Mouse (Mus musculus): ENCODE data around the gene Olfr411. TPM values are rescaled to one million over a fixed set of nuclear protein-coding genes. Genes with fewer than 3 reads are reported as not detected.

Gene Olfr411
- polyA plus RNA-seq, 2 experiments, result not detected

DNA sequence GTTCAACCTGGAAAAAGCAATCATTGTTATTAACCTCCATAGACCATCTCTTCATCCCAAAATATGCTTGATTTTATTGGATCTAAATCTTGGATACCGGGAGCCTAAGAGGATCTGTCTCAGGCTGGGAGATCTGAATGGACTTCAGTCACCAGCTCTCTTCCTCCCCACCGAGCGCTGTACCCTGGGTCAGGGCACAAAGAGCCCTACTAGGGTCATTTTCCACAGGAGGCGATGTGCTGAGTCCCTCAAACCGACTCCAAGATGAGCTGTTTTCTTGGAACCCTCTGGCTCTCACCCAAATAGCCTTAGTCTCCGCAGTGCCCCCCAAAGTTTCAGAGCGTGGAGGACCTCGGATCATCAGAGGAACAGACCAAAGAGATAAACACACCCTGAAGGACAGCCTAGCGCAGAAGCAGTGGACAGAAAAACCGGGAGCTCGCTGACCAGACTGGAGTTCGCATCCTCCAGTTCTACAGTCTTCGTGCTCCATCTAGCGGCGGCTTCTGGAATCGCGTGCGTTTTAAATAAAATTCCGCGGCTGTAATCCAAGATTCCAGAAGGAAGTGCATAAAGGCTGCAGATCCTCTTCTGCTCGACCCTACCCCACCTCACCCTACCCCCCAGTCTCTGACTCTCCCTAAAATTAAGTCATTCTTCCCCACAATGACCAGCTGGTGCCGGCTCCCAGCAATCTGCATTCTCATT, 19.1 kb upstream of the Olfr411 start:
- Histone ChIP-seq H3K9ac (replicated peaks) (no peak overlapping the region), H3K4me2 (ENCODE audit: low read depth) (no peak overlapping the region), H3K36me3 (replicated peaks; ENCODE audit: control insufficient read depth, insufficient read depth, low read depth) (no peaks in the 10 kb centered on the region), H3K4me3 (ENCODE audit: insufficient read depth in 1 of 2, low read depth in 2 of 2, low read length in 2 of 2) (no peak overlapping the region), H3K9me3 (ENCODE audit: control insufficient read depth, low read length) (no peaks in the 10 kb centered on the region), H3K27me3 (ENCODE audit: control insufficient read depth, insufficient read depth, low read length) (peaks cover 3% of the 10 kb centered on the region; the same call in 1 of the 2 replicates), H3K27ac (no peak overlapping the region), H3K4me1 (replicated peaks; ENCODE audit: control insufficient read depth in 2 of 2, insufficient read depth in 2 of 2, low read length in 1 of 2) (no peaks in the 10 kb centered on the region)
- WGBS (ENCODE audit: insufficient replicate concordance), result 12% methylated on average over 22 of the region's 22 CpGs
- TF ChIP-seq CTCF (IDR thresholded peaks at IDR 0.05; ENCODE audit: low read depth) (peak; percentile 82), EP300 (IDR thresholded peaks at IDR 0.05; ENCODE audit: low read depth) (no peak)
- no peak for ATAC-seq (ENCODE audit: insufficient read depth)
- peak; percentile 17 to 42 (median 41) for DNase-seq (ENCODE audit: low read depth in 3 of 3, low spot score in 3 of 3)

DNA sequence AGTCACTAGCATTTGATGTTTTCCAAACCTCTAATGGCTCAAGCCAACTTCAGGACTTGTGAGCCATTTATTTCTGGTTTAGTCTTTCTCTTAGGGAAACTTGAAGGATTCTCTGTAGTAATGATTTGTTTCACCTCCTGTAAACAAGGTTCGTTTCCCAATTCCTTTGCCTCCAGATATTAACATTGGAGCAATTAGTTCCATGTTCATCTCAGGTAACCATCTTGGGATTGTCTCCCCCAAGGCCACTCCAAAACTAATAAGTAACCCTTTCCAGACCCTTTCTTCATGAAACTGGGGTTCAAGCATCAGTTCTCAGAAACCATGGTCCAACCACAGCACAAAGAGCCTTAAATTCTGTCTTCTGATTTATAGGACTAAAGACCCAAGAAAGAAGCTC, 9.3 kb upstream of the Olfr411 start, which contains the start of gene Olfr412:
Gene Olfr412, plus strand, starts transcription at position 301 of the 400 bp plus-strand sequence.
- H3K4me1 ChIP-seq (replicated peaks; ENCODE audit: control insufficient read depth in 2 of 2, insufficient read depth in 2 of 2, low read length in 1 of 2), result no peaks in the 10 kb centered on the region
- ATAC-seq (ENCODE audit: insufficient read depth) (no peak), DNase-seq (ENCODE audit: low read depth in 3 of 3, low spot score in 3 of 3) (no peak)
- H3K9ac ChIP-seq (replicated peaks), result no peak within 1 kb of the TSS
- TF ChIP-seq CTCF (IDR thresholded peaks at IDR 0.05; ENCODE audit: low read depth) (no peak), EP300 (IDR thresholded peaks at IDR 0.05; ENCODE audit: low read depth) (no peak)
- H3K4me2 ChIP-seq (ENCODE audit: low read depth), result no peak within 1 kb of the TSS
- H3K27me3 ChIP-seq (ENCODE audit: control insufficient read depth, insufficient read depth, low read length), result no peaks in the 10 kb centered on the region
- H3K27ac ChIP-seq, result no peak within 1 kb of the TSS
- H3K36me3 ChIP-seq (replicated peaks; ENCODE audit: control insufficient read depth, insufficient read depth, low read depth), result no peaks in the 10 kb centered on the region
- H3K4me3 ChIP-seq (ENCODE audit: insufficient read depth in 1 of 2, low read depth in 2 of 2, low read length in 2 of 2), result no peak within 1 kb of the TSS
- no peaks in the 10 kb centered on the region for H3K9me3 ChIP-seq (ENCODE audit: control insufficient read depth, low read length)
- WGBS (ENCODE audit: insufficient replicate concordance), result 36% methylated on average over 1 of the region's 1 CpGs

DNA sequence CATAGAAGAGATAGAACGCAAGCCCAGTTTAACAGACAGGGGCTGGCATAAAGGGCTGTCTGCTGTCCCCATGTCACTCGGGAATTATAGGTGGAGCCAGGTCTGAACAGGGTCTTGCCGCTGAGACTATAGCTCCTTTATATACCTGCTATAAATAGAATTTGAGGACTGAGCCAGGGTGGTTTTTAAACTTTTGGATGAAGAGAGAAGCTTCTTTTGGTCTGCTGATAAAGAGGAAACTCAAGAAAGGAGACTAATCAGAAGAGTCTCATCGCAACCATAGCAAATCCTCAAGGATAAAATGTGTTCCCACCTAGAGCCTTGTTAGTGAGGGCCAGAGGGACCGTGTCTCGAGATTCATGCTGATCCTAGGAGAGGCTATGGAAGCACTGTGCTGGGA, 14.5 kb downstream of the Olfr411 start, which contains the start of gene Olfr410:
Gene Olfr410, minus strand, starts transcription at position 101 of the 400 bp plus-strand sequence.
- Histone ChIP-seq H3K9ac (replicated peaks) (no peak within 1 kb of the TSS), H3K4me1 (replicated peaks; ENCODE audit: control insufficient read depth in 2 of 2, insufficient read depth in 2 of 2, low read length in 1 of 2) (no peaks in the 10 kb centered on the region), H3K4me3 (ENCODE audit: insufficient read depth in 1 of 2, low read depth in 2 of 2, low read length in 2 of 2) (no peak within 1 kb of the TSS), H3K27ac (no peak within 1 kb of the TSS), H3K36me3 (replicated peaks; ENCODE audit: control insufficient read depth, insufficient read depth, low read depth) (no peaks in the 10 kb centered on the region), H3K4me2 (ENCODE audit: low read depth) (no peak within 1 kb of the TSS), H3K9me3 (ENCODE audit: control insufficient read depth, low read length) (no peaks in the 10 kb centered on the region), H3K27me3 (ENCODE audit: control insufficient read depth, insufficient read depth, low read length) (no peaks in the 10 kb centered on the region)
- DNase-seq (ENCODE audit: low read depth in 3 of 3, low spot score in 3 of 3) (no peak), ATAC-seq (ENCODE audit: insufficient read depth) (no peak)
- TF ChIP-seq EP300 (IDR thresholded peaks at IDR 0.05; ENCODE audit: low read depth) (no peak), CTCF (IDR thresholded peaks at IDR 0.05; ENCODE audit: low read depth) (no peak)
- WGBS (ENCODE audit: insufficient replicate concordance), result 53% methylated on average over 6 of the region's 6 CpGs

DNA sequence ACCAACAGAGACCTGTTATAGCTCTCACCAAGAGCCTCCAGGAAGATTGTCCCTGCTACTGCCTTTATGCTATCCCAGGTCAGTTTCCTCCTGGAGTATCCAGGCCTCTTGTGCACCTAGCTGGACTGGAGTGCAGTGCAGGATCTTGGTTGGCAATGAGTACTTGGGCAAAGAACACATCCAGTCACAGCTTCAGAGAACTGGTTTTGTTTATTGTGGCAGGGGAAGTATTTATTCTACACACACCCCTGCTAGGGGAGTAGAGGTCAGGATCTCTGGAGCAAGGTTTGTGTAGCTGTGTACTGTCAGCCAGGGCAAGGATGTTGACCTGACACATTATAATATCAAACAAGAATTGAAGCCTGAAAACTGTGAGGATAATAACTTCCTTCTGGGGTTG, 23.7 kb downstream of the Olfr411 start:
- no peak for DNase-seq (ENCODE audit: low read depth in 3 of 3, low spot score in 3 of 3)
- Histone ChIP-seq H3K27ac (no peak overlapping the region), H3K9me3 (ENCODE audit: control insufficient read depth, low read length) (no peaks in the 10 kb centered on the region), H3K27me3 (ENCODE audit: control insufficient read depth, insufficient read depth, low read length) (no peaks in the 10 kb centered on the region), H3K4me3 (ENCODE audit: insufficient read depth in 1 of 2, low read depth in 2 of 2, low read length in 2 of 2) (no peak overlapping the region), H3K4me1 (replicated peaks; ENCODE audit: control insufficient read depth in 2 of 2, insufficient read depth in 2 of 2, low read length in 1 of 2) (no peaks in the 10 kb centered on the region), H3K9ac (replicated peaks) (no peak overlapping the region), H3K36me3 (replicated peaks; ENCODE audit: control insufficient read depth, insufficient read depth, low read depth) (no peaks in the 10 kb centered on the region), H3K4me2 (ENCODE audit: low read depth) (no peak overlapping the region)
- TF ChIP-seq EP300 (IDR thresholded peaks at IDR 0.05; ENCODE audit: low read depth), result no peak
- TF ChIP-seq CTCF (IDR thresholded peaks at IDR 0.05; ENCODE audit: low read depth), result no peak
- ATAC-seq (ENCODE audit: insufficient read depth), result no peak

GRCm38 (mm10) chr11:74326044-74326443, 26.4 kb downstream of the Olfr411 start:
- TF ChIP-seq CTCF (IDR thresholded peaks at IDR 0.05; ENCODE audit: low read depth) (no peak), EP300 (IDR thresholded peaks at IDR 0.05; ENCODE audit: low read depth) (no peak)
- H3K4me1 ChIP-seq (replicated peaks; ENCODE audit: control insufficient read depth in 2 of 2, insufficient read depth in 2 of 2, low read length in 1 of 2), result no peaks in the 10 kb centered on the region
- no peaks in the 10 kb centered on the region for H3K9me3 ChIP-seq (ENCODE audit: control insufficient read depth, low read length)
- H3K4me2 ChIP-seq (ENCODE audit: low read depth), result no peak overlapping the region
- H3K4me3 ChIP-seq (ENCODE audit: insufficient read depth in 1 of 2, low read depth in 2 of 2, low read length in 2 of 2), result no peak overlapping the region
- no peak for ATAC-seq (ENCODE audit: insufficient read depth)
- H3K27ac ChIP-seq, result no peak overlapping the region
- no peaks in the 10 kb centered on the region for H3K36me3 ChIP-seq (replicated peaks; ENCODE audit: control insufficient read depth, insufficient read depth, low read depth)
- DNase-seq (ENCODE audit: low read depth in 3 of 3, low spot score in 3 of 3), result no peak
- no peaks in the 10 kb centered on the region for H3K27me3 ChIP-seq (ENCODE audit: control insufficient read depth, insufficient read depth, low read length)
- no peak overlapping the region for H3K9ac ChIP-seq (replicated peaks)
- 23% methylated on average over 2 of the region's 2 CpGs for WGBS (ENCODE audit: insufficient replicate concordance)

Other genes starting within 250 kb of the Olfr411 start
- not detected in 2 replicates for gene Olfr401, start 238.9 kb downstream of the Olfr411 start, polyA plus RNA-seq (2012; rRNA removed)
- gene Olfr401, start 238.9 kb downstream of the Olfr411 start, polyA plus RNA-seq (2014; fragmentation: Nextera tagmentation; extraction: Ambion mirVana), result not detected in 2 replicates
- gene Olfr402, start 199.1 kb downstream of the Olfr411 start, polyA plus RNA-seq (2012; rRNA removed), result not detected in 2 replicates
- not detected in 2 replicates for gene Olfr402, start 199.1 kb downstream of the Olfr411 start, polyA plus RNA-seq (2014; fragmentation: Nextera tagmentation; extraction: Ambion mirVana)
- gene Olfr403, start 166.4 kb downstream of the Olfr411 start, polyA plus RNA-seq (2012; rRNA removed), result not detected in 2 replicates
- not detected in 2 replicates for gene Olfr403, start 166.4 kb downstream of the Olfr411 start, polyA plus RNA-seq (2014; fragmentation: Nextera tagmentation; extraction: Ambion mirVana)
- gene Olfr43, start 141.3 kb downstream of the Olfr411 start, polyA plus RNA-seq (2012; rRNA removed), result not detected in 2 replicates
- not detected in 2 replicates for gene Olfr43, start 141.3 kb downstream of the Olfr411 start, polyA plus RNA-seq (2014; fragmentation: Nextera tagmentation; extraction: Ambion mirVana)
- not detected in 2 replicates for gene Olfr406, start 92.8 kb downstream of the Olfr411 start, polyA plus RNA-seq (2012; rRNA removed)
- gene Olfr406, start 92.8 kb downstream of the Olfr411 start, polyA plus RNA-seq (2014; fragmentation: Nextera tagmentation; extraction: Ambion mirVana), result not detected in 2 replicates
- gene Olfr59, start 68.9 kb downstream of the Olfr411 start, polyA plus RNA-seq (2012; rRNA removed), result not detected in 2 replicates
- not detected in 2 replicates for gene Olfr59, start 68.9 kb downstream of the Olfr411 start, polyA plus RNA-seq (2014; fragmentation: Nextera tagmentation; extraction: Ambion mirVana)
- not detected in 2 replicates for gene Olfr410, start 14.6 kb downstream of the Olfr411 start, polyA plus RNA-seq (2012; rRNA removed)
- gene Olfr410, start 14.6 kb downstream of the Olfr411 start, polyA plus RNA-seq (2014; fragmentation: Nextera tagmentation; extraction: Ambion mirVana), result not detected in 2 replicates
- gene Olfr412, start 9.4 kb upstream of the Olfr411 start, polyA plus RNA-seq (2012; rRNA removed), result not detected in 2 replicates
- not detected in 2 replicates for gene Olfr412, start 9.4 kb upstream of the Olfr411 start, polyA plus RNA-seq (2014; fragmentation: Nextera tagmentation; extraction: Ambion mirVana)

Data from liver, embryonic 14.5 days (tissue).